Mouse (Mus musculus): ENCODE measurements around the gene Slc6a17.

DNA sequence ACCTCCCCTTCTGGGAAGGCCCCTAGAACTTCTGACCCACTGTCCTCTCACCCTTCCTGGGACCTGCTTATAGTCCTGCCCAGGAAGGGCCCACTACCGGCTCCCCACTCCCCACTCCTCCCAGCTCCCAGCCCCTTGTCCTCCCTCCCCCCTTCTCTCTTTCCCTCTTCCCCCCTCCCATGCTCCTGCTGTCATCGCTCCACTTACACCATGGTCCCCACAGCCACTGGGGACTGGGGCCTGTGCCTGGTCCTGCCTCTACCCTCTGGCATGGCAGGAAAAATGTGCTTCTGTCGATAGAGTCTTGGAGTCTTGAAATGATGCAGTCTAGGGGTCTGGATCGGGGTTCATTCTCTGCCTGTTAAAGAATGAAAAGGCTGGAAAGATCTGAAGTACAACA, 46.1 kb upstream of the Slc6a17 start:
- TF ChIP-seq POLR2A (IDR thresholded peaks at IDR 0.05; ENCODE audit: extremely low read depth, insufficient read depth, low read length) (no peak), CTCF (IDR thresholded peaks at IDR 0.05; ENCODE audit: extremely low read depth, insufficient read depth, low read length) (no peak)

All from cortical plate, adult 2 months (tissue).